Mouse (Mus musculus) stomach, postnatal 0 days (tissue): Measurements from ENCODE around the gene 9430097D07Rik. TPM values are rescaled to one million over a fixed set of nuclear protein-coding genes. Genes with fewer than 3 reads are reported as not detected.

ENCODE experiments used
- ATAC-seq: fragments of 200-750 bp; cut with Nextera tagmentation; 2 replicates; pipeline ENCODE4 v1.8.0; 2017; ENCODE audit not compliant: low FRiP score, low TSS enrichment
- DNase-seq: peaks from one replicate; pipeline ENCODE4 v3.0.0-alpha.2; 2016; ENCODE audit warnings: low spot score
- H3K27ac ChIP-seq: fragments of 300-500 bp; sonication (generic); replicated peaks from 2 replicates; pipeline ENCODE4 v1.5.1; 2014; ENCODE audit warnings: mild to moderate bottlenecking, control low read depth
- H3K27me3 ChIP-seq: fragments of 300-500 bp; sonication (generic); 2 replicates; pipeline ENCODE4 v1.6.1; 2014; ENCODE audit warnings: low read length; ENCODE audit not compliant: control insufficient read depth, insufficient read depth
- H3K36me3 ChIP-seq: fragments of 300-500 bp; sonication (generic); 2 replicates; pipeline ENCODE4 v1.6.1; 2014; ENCODE audit warnings: low read length, mixed read lengths; ENCODE audit not compliant: control insufficient read depth, insufficient read depth
- H3K4me1 ChIP-seq: fragments of 300-500 bp; sonication (generic); replicated peaks from 2 replicates; pipeline ENCODE4 v1.6.1; 2014; ENCODE audit warnings: antibody characterized with exemption; ENCODE audit not compliant: control insufficient read depth, insufficient read depth
- H3K4me2 ChIP-seq: fragments of 300-500 bp; sonication (generic); replicated peaks from 2 replicates; pipeline ENCODE4 v1.6.1; 2014; ENCODE audit warnings: low read depth, mild to moderate bottlenecking, control low read depth, moderate library complexity
- H3K4me3 ChIP-seq: fragments of 300-500 bp; sonication (generic); 2 replicates; pipeline ENCODE4 v1.5.1; 2014; ENCODE audit warnings: low read depth, low read length, control low read depth
- H3K9ac ChIP-seq: fragments of 300-500 bp; sonication (generic); 2 replicates; pipeline ENCODE4 v1.6.1; 2014; ENCODE audit warnings: mild to moderate bottlenecking, low read length, control low read depth, mixed read lengths
- H3K9me3 ChIP-seq: fragments of 300-500 bp; sonication (generic); 2 replicates; pipeline ENCODE4 v1.6.1; 2016; ENCODE audit warnings: low read length; ENCODE audit not compliant: control insufficient read depth
- CTCF ChIP-seq: IDR thresholded peaks from 2 replicates; pipeline ENCODE4 v1.5.1; 2016; ENCODE audit warnings: antibody characterized with exemption, low read depth, mild to moderate bottlenecking, moderate library complexity
- EP300 ChIP-seq: optimal IDR thresholded peaks from 2 replicates; pipeline ENCODE3; 2016; ENCODE audit warnings: antibody characterized with exemption
- WGBS: fragments of 180-500 bp; shearing (Covaris S2); extraction: QIAGEN DNeasy Blood & Tissue Kit; methylation state at CpG from one replicate; pipeline ENCODE4 v1.1.7; 2014; 5-methylcytosine and 5-hydroxymethylcytosine counted together
- polyA plus RNA-seq: library from polyadenylated mRNA; unstranded; fragments of >200 nt; fragmentation: Nextera tagmentation; extraction: Ambion mirVana; gene quantifications from 2 replicates; pipeline ENCODE4 v1.2.1, GENCODE M21; 2015

9430097D07Rik gene
- polyA plus RNA-seq, 1 experiment from 2014 or later = not detected

DNA sequence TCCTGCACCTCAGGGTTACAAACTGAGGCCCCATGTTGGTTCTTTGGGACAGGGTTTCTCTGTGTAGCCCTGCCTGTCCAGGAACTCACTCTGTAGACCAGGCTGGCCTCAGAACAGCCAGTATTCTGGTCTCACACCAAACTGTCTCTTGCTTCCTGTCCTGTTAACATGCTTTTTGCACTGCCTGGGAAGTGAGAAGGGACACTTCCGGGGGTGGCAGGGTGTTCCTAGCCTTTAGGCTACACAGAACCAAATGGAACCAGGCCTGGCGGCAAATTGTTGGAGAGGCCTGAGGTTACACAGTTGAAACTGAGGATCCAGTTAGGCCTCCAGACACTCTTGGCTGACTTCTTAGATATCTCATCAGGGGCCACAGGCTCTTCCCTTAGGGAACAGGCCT is 42.3 kb downstream of the 9430097D07Rik start:
- Histone ChIP-seq H3K27ac (no peak overlapping the region), H3K4me3 (no peak overlapping the region), H3K9me3 (no peaks in the 10 kb centered on the region), H3K27me3 (no peaks in the 10 kb centered on the region), H3K36me3 (no peaks in the 10 kb centered on the region), H3K4me1 (peaks cover 8% of the 10 kb centered on the region; the same call in 1 of the 2 replicates), H3K9ac (no peak overlapping the region), H3K4me2 (no peak overlapping the region)
- no peak for DNase-seq
- 87% methylated on average over 2 of the region's 2 CpGs for WGBS
- no peak for ATAC-seq
- TF ChIP-seq CTCF = no peak
- no peak for TF ChIP-seq EP300

DNA sequence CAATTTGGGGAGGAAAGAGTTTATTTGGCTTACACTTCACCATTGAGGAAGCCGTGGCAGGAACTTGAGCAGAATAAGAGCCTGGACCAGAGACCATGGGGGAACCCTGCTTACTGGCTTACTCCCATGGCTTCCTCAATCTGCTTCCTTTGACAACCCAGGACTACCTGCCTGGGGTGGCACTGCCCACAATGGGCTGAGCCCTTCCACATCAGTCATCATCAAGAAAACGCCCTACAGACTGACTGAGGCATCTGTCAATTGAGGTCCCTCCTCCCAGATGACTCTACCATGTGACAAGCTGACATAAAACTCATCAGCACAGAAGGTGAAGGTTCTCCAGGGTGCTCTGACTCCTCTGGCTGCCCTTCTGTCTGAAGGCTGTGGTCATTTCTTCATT is 45.0 kb downstream of the 9430097D07Rik start:
- DNase-seq = no peak
- Histone ChIP-seq H3K4me3 (no peak overlapping the region), H3K9ac (no peak overlapping the region), H3K4me2 (no peak overlapping the region), H3K9me3 (no peaks in the 10 kb centered on the region), H3K4me1 (no peaks in the 10 kb centered on the region), H3K36me3 (no peaks in the 10 kb centered on the region), H3K27me3 (no peaks in the 10 kb centered on the region), H3K27ac (no peak overlapping the region)
- TF ChIP-seq EP300 = no peak
- no peak for TF ChIP-seq CTCF
- 69% methylated on average over 2 of the region's 2 CpGs for WGBS
- ATAC-seq = no peak

DNA sequence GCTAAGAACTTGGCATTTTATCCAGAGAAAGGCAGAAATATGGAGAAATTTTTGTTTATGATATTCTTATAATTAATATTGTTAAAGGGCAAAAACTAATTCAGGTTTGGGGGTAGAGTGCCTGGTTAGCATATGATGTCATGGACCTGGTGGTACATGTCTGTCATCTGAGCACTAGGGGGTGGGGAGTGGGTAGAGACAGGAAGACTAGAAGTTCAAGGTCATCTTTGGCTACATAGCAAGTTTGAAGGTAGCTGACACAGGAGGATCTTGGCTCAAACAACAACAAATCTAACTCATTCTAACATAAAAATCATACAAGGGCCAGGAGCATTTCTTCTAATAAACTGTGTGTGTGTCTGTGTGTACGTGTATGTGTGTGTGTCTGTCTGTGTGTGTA is 47.2 kb downstream of the 9430097D07Rik start:
- Histone ChIP-seq H3K27ac (no peak overlapping the region), H3K36me3 (no peaks in the 10 kb centered on the region), H3K9ac (no peak overlapping the region), H3K4me3 (no peak overlapping the region), H3K4me1 (no peaks in the 10 kb centered on the region), H3K4me2 (no peak overlapping the region), H3K27me3 (no peaks in the 10 kb centered on the region), H3K9me3 (no peaks in the 10 kb centered on the region)
- WGBS = 76% methylated on average over 1 of the region's 1 CpGs
- no peak for ATAC-seq
- TF ChIP-seq EP300 (no peak), CTCF (no peak)
- no peak for DNase-seq

DNA sequence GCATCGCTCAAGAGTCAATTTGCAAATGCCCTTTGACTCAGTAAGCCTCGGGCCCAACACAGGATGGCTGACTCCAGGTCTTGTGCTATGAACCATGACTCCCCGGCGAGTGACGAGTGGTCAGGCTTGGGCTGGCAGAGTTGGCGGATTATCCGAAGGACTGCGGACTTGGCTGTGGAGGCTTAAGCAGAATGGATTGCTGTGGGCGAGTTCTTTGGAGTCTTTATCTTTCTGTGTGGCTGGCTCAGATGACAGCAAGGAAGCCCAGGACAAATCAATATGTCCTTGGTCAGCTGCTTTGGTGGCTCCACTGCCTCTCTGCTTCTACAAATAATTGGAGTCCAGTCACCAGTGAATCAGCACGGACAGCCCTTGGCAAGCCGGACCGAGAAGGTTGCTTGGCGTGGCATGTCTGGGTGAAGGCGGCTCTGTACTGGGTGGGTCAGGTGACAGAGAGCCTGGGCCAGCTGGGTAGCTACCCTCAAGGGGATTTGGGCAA is 48.0 kb downstream of the 9430097D07Rik start:
- TF ChIP-seq CTCF = no peak
- TF ChIP-seq EP300 = no peak
- Histone ChIP-seq H3K27me3 (no peaks in the 10 kb centered on the region), H3K4me1 (no peaks in the 10 kb centered on the region), H3K27ac (0 out of 2 replicates have a peak overlapping the region, but pooled peaks have one; percentile 24), H3K4me3 (no peak overlapping the region), H3K9ac (no peak overlapping the region), H3K4me2 (no peak overlapping the region), H3K36me3 (no peaks in the 10 kb centered on the region), H3K9me3 (no peaks in the 10 kb centered on the region)
- ATAC-seq (peak; percentile 30; the same call in 1 of the 2 replicates), DNase-seq (peak; percentile 51)
- 76% methylated on average over 14 of the region's 14 CpGs for WGBS

DNA sequence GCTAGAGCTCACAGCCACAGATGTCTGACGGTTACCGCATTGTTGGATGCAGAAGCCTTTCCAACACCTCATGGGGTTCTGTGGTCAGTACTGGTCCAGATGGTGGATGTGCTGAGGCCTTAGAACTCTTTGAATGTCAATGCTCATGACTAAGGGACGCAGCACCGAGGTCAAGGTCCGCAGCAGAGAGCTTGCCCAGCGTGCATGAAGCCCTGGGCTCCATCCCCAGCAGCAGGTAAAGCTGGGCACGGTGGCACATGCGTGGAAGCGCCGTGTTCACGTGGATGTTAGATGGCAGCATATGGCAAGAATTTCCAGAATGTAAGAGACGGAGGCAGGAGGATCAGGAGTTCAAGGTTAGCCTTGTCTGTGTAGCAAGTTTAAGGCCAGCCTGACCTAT is 49.7 kb downstream of the 9430097D07Rik start:
- no peak for TF ChIP-seq EP300
- Histone ChIP-seq H3K9ac (no peak overlapping the region), H3K4me1 (no peaks in the 10 kb centered on the region), H3K27me3 (no peaks in the 10 kb centered on the region), H3K4me2 (no peak overlapping the region), H3K27ac (peak overlapping the region; percentile 78), H3K4me3 (no peak overlapping the region), H3K9me3 (no peaks in the 10 kb centered on the region), H3K36me3 (no peaks in the 10 kb centered on the region)
- DNase-seq (no peak), ATAC-seq (no peak)
- 85% methylated on average over 12 of the region's 12 CpGs for WGBS

DNA sequence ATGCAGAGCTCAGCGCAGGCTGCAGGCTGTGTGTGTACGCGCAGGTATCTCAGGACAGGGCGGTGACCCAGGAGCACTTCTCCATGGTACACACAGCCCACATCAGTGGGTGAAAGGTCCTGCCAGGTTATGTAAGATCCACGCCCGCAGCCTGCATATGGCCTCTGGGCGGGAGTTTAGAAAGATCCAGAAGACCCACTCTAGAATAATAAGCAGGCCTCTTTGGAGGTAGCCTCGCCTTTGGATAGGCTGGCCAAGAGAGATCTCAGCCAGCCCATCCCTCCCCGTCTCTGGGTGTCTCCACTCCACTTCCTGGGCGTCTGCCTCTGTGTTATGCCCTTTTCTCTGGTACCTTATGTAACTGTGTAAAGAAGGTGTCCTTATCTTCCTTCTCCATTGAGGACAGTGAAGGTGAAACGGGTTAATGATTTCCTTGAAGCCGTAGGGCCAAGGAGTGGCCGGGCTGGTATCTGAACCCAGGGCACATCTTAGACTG is 50.9 kb downstream of the 9430097D07Rik start:
- no peaks in the 10 kb centered on the region for H3K27me3 ChIP-seq
- no peaks in the 10 kb centered on the region for H3K36me3 ChIP-seq
- peak overlapping the region; percentile 35; the same call in 1 of the 2 replicates for H3K27ac ChIP-seq
- no peak overlapping the region for H3K9ac ChIP-seq
- ATAC-seq (peak; percentile 92), DNase-seq (peak; percentile 86)
- no peaks in the 10 kb centered on the region for H3K9me3 ChIP-seq
- TF ChIP-seq EP300 (no peak), CTCF (no peak)
- no peak overlapping the region for H3K4me2 ChIP-seq
- no peak overlapping the region for H3K4me3 ChIP-seq
- no peaks in the 10 kb centered on the region for H3K4me1 ChIP-seq
- 59% methylated on average over 13 of the region's 13 CpGs for WGBS

Other genes with a start within 250 kb of the 9430097D07Rik start
- 14.0 and 16.1 TPM in 2 replicates for gene Ciz1, start 223.4 kb downstream of the 9430097D07Rik start, polyA plus RNA-seq
- gene Dnm1, start 222.3 kb downstream of the 9430097D07Rik start, polyA plus RNA-seq = 5.6 and 6.2 TPM in 2 replicates
- 85.0 and 90.1 TPM in 2 replicates for gene 1110008P14Rik, start 193.7 kb downstream of the 9430097D07Rik start, polyA plus RNA-seq
- gene Lcn2, start 187.4 kb downstream of the 9430097D07Rik start, polyA plus RNA-seq = 1.8 TPM in 2 replicates
- 31.6 and 33.0 TPM in 2 replicates for gene Ptges2, start 179.8 kb downstream of the 9430097D07Rik start, polyA plus RNA-seq
- gene Naif1, start 125.2 kb downstream of the 9430097D07Rik start, polyA plus RNA-seq = 2.5 and 2.6 TPM in 2 replicates
- gene Slc25a25, start 124.2 kb downstream of the 9430097D07Rik start, polyA plus RNA-seq = 11.1 and 11.5 TPM in 2 replicates
- gene Fam102a, start 40.4 kb downstream of the 9430097D07Rik start, polyA plus RNA-seq = 16.6 and 20.2 TPM in 2 replicates
- 87.5 and 91.8 TPM in 2 replicates for gene Dpm2, start 4.8 kb downstream of the 9430097D07Rik start, polyA plus RNA-seq
- 0.08 and 0.18 TPM in 2 replicates for gene Pip5kl1, start 887 bp downstream of the 9430097D07Rik start, polyA plus RNA-seq
- gene St6galnac4, start 11.4 kb upstream of the 9430097D07Rik start, polyA plus RNA-seq = 7.4 and 7.7 TPM in 2 replicates
- gene St6galnac6, start 24.0 kb upstream of the 9430097D07Rik start, polyA plus RNA-seq = 9.1 and 11.3 TPM in 2 replicates
- gene Ak1, start 46.1 kb upstream of the 9430097D07Rik start, polyA plus RNA-seq = 21.8 and 26.1 TPM in 2 replicates
- 23.0 and 23.3 TPM in 2 replicates for gene Eng, start 70.9 kb upstream of the 9430097D07Rik start, polyA plus RNA-seq
- gene Fpgs, start 128.5 kb upstream of the 9430097D07Rik start, polyA plus RNA-seq = 15.1 and 17.3 TPM in 2 replicates
- gene Cdk9, start 137.4 kb upstream of the 9430097D07Rik start, polyA plus RNA-seq = 55.8 and 57.8 TPM in 2 replicates
- 7.7 and 8.4 TPM in 2 replicates for gene Sh2d3c, start 145.4 kb upstream of the 9430097D07Rik start, polyA plus RNA-seq
- gene 6330409D20Rik, start 165.3 kb upstream of the 9430097D07Rik start, polyA plus RNA-seq = not detected in 2 replicates
- 45.9 and 50.3 TPM in 2 replicates for gene Tor2a, start 181.6 kb upstream of the 9430097D07Rik start, polyA plus RNA-seq
- gene Ttc16, start 199.9 kb upstream of the 9430097D07Rik start, polyA plus RNA-seq = 0.05 and 0.06 TPM in 2 replicates
- 7.6 and 10.1 TPM in 2 replicates for gene Ptrh1, start 200.1 kb upstream of the 9430097D07Rik start, polyA plus RNA-seq
- gene Cfap157, start 208.7 kb upstream of the 9430097D07Rik start, polyA plus RNA-seq = 0.63 and 1.1 TPM in 2 replicates